Mouse (Mus musculus): ENCODE data around the gene 9930111J21Rik1.
"Not testable (repeated sequence)": the region's sequence is repeated elsewhere in the genome, so short reads cannot be mapped to it uniquely, and the experiment has no call there.

DNA sequence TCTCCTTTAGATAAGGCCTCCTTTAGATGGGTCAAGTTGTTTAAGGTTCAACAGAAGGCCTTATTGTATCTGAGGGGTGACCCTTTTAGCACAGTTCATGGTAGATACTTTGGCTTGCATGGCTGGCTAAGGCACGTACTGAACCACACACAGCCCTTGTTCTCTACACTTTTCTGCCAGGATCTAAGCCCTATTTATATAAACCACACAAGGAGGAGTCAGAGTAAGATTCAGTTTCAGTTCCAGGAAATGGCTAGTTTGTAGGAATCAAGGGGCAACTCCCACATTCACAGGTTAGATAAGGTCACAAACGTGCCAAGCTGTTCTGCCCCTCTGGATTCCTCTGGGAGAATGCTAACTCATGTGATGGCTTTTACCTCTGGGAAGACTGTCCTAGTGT is 14.8 kb upstream of the 9930111J21Rik1 start, which contains the start of gene Tgtp1:
- TF ChIP-seq CTCF (conservative IDR thresholded peaks at IDR 0.05; ENCODE audit: insufficient read depth, insufficient read length, low read depth, low read length); POLR2A (IDR thresholded peaks at IDR 0.05; ENCODE audit: low read depth, low read length): not testable (repeated sequence)

Measured in kidney, adult 2 months (tissue).